Mouse (Mus musculus) embryonic facial prominence, embryonic 11.5 days (tissue): ENCODE data around the gene Dcps. TPM values are rescaled to one million over a fixed set of nuclear protein-coding genes. Genes with fewer than 3 reads are reported as not detected.

Experiments used
- ATAC-seq: fragments of 200-750 bp; cut with Nextera tagmentation; replicated peaks from 2 replicates; pipeline ENCODE4 v1.8.0; 2017; ENCODE audit warnings: low read depth; ENCODE audit not compliant: insufficient number of reproducible peaks, low FRiP score, low TSS enrichment
- DNase-seq: peaks from one replicate; pipeline ENCODE4 v3.0.0-alpha.2; 2015; ENCODE audit warnings: low spot score
- H3K27ac ChIP-seq: fragments of 300-500 bp; sonication (generic); replicated peaks from 2 replicates; pipeline ENCODE4 v1.5.1; 2014; ENCODE audit warnings: mild to moderate bottlenecking, low read depth, low read length, control low read depth
- H3K27me3 ChIP-seq: fragments of 300-500 bp; sonication (generic); 2 replicates; pipeline ENCODE4 v1.6.1; 2014; ENCODE audit warnings: mild to moderate bottlenecking, low read length, moderate library complexity, mixed read lengths; ENCODE audit not compliant: control insufficient read depth, insufficient read depth
- H3K36me3 ChIP-seq: fragments of 300-500 bp; sonication (generic); replicated peaks from 2 replicates; pipeline ENCODE4 v1.6.1; 2014; ENCODE audit warnings: low read depth, mild to moderate bottlenecking, low read length, moderate library complexity, mixed read lengths; ENCODE audit not compliant: control insufficient read depth, insufficient read depth
- H3K4me1 ChIP-seq: fragments of 300-500 bp; sonication (generic); 2 replicates; pipeline ENCODE4 v1.6.1; 2014; ENCODE audit warnings: low read length, mixed read lengths; ENCODE audit not compliant: control insufficient read depth, insufficient read depth
- H3K4me2 ChIP-seq: fragments of 300-500 bp; sonication (generic); 2 replicates; pipeline ENCODE4 v1.6.1; 2014; ENCODE audit warnings: low read depth, mild to moderate bottlenecking, control low read depth, low read length, moderate library complexity
- H3K4me3 ChIP-seq: fragments of 300-500 bp; sonication (generic); 2 replicates; pipeline ENCODE4 v1.5.1; 2014; ENCODE audit warnings: low read depth, low read length, control low read depth
- H3K9ac ChIP-seq: fragments of 300-500 bp; sonication (generic); replicated peaks from 2 replicates; pipeline ENCODE4 v1.6.1; 2014; ENCODE audit warnings: mild to moderate bottlenecking, control low read depth, low read length
- H3K9me3 ChIP-seq: fragments of 300-500 bp; sonication (generic); replicated peaks from 2 replicates; pipeline ENCODE4 v1.6.1; 2016; ENCODE audit warnings: mild to moderate bottlenecking, low read length, inconsistent platforms, mixed read lengths; ENCODE audit not compliant: control insufficient read depth
- WGBS: fragments of 180-500 bp; shearing (Covaris S2); extraction: QIAGEN DNeasy Blood & Tissue Kit; methylation state at CpG from one replicate; pipeline ENCODE4 v1.1.7; 2014; 5-methylcytosine and 5-hydroxymethylcytosine counted together
- polyA plus RNA-seq: library from polyadenylated mRNA; unstranded; fragments of >200 nt; fragmentation: Nextera tagmentation; extraction: Ambion mirVana; gene quantifications from 2 replicates; pipeline ENCODE4 v1.2.1, GENCODE M21; 2014

Gene Dcps
- polyA plus RNA-seq, 1 experiment from 2014 or later: 93.3 TPM

DNA sequence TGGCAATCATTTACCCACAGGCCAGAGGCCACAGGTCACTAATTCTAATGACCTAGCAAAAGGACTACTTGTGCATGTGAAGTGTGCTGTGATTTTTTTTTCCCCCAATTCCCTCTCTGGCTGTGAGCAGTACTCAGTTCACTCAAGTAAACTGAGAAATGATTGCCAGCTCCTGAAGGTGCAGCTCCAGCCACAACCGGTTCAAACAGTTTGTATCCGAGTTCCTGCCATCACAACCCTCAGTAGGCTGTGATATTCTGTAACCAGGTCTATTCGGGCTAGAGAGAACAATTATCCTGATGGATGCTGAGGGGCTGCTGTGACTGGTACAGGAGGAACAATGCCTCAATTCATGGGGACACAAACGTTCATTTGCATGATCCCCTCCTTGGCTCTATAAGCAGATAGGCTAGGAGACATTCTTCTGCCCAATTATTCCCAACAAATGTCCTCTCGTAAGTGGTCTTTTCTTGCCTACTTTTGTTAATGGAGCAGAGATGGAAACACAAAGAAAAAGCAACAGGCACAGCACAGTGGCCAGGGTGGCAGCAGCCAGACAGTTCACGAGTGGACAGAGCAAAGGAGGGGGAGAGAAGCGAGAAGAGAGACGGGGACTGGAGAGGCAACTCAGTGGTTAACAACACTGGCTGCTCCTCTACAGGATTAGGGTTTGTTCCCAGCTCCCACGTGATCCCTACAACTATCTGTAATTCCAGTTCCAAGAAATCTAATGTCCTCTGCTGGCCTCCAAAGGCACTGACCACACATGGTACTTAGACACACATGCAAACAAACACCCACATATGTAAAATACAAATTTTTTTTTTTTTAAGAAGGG is 8.8 kb downstream of the Dcps start:
- no peak overlapping the region for H3K27ac ChIP-seq
- no peaks in the 10 kb centered on the region for H3K27me3 ChIP-seq
- H3K4me2 ChIP-seq: no peak overlapping the region
- DNase-seq: no peak
- no peak overlapping the region for H3K9ac ChIP-seq
- peak; percentile 56; the same call in 1 of the 2 replicates for ATAC-seq
- H3K9me3 ChIP-seq: no peaks in the 10 kb centered on the region
- H3K4me3 ChIP-seq: no peak overlapping the region
- H3K4me1 ChIP-seq: no peaks in the 10 kb centered on the region
- WGBS: 23% methylated on average over 9 of the region's 9 CpGs
- no peaks in the 10 kb centered on the region for H3K36me3 ChIP-seq

DNA sequence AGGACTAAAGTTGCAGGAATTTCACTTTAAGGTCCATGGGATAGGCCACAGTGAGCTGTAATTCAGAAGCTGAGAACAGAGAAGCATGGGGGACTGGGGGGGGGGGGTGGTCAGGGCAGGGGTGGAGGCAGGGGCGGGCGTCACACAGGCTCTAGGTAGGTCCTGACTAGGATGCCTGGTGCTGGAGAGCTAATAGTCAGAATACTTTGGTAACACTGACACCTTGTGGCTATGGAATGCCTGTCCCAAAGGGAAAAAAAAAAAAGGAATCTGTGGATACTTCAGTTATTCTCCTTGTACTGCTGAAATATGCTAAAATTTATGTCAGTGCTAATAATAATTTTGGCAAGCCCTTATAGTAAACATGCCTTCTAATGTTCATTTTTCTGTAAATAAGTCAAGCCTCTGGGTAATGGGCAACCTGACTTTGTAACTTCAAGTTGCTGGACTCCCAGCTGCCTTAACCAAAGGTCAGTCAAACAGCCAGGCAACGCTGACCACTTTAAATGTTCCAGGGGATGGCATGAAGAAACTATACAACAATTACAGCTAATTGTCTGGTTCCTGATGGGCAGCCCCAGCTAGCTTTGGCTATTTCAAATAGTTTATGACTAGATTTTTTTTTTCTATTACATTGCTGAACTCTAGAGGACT is 9.6 kb downstream of the Dcps start:
- Histone ChIP-seq H3K27me3 (no peaks in the 10 kb centered on the region), H3K4me2 (no peak overlapping the region), H3K4me1 (no peaks in the 10 kb centered on the region), H3K36me3 (no peaks in the 10 kb centered on the region), H3K27ac (no peak overlapping the region), H3K9me3 (no peaks in the 10 kb centered on the region), H3K4me3 (no peak overlapping the region), H3K9ac (no peak overlapping the region)
- WGBS: 18% methylated on average over 3 of the region's 3 CpGs
- DNase-seq (peak; percentile 74), ATAC-seq (0 out of 2 replicates have a peak, but pooled peaks have one; percentile 68)

DNA sequence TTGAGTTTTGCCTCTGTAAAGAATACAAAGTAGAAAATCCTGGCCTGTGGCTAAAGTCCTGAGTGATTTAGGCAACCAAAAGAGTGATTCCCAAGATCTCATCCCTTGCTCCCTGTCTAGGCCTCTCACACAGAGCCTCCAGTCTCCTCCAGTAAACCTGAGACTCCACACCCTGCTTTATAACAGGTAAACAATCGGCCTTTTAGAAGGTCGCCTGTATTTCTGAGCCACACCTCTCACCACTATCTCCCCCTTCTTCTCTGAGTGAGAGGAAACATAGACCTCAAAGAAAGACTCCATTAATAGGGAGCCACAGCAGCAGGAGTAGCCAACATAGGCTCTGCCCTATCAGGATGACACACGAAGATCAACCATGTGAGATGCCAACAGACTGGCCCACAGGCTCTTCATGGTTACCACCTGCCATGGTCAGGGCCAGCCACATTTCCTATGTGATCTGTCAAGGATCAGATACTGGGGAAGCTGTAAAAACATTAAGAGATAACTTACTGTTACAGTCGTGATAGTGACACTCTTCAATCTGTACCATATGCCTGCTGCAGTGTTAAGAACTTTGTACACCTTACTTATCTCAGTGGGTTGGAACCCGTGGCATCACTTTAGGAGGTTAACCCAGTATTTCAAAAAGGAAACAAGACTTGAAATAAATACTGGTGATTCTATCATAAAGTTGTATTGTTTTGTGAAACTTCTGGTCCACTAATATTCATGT is 11.6 kb downstream of the Dcps start:
- H3K4me3 ChIP-seq: no peak overlapping the region
- no peaks in the 10 kb centered on the region for H3K27me3 ChIP-seq
- no peaks in the 10 kb centered on the region for H3K4me1 ChIP-seq
- no peak overlapping the region for H3K27ac ChIP-seq
- DNase-seq (no peak), ATAC-seq (no peak)
- H3K36me3 ChIP-seq: no peaks in the 10 kb centered on the region
- no peak overlapping the region for H3K4me2 ChIP-seq
- H3K9me3 ChIP-seq: no peaks in the 10 kb centered on the region
- WGBS: 81% methylated on average over 5 of the region's 5 CpGs
- H3K9ac ChIP-seq: no peak overlapping the region

DNA sequence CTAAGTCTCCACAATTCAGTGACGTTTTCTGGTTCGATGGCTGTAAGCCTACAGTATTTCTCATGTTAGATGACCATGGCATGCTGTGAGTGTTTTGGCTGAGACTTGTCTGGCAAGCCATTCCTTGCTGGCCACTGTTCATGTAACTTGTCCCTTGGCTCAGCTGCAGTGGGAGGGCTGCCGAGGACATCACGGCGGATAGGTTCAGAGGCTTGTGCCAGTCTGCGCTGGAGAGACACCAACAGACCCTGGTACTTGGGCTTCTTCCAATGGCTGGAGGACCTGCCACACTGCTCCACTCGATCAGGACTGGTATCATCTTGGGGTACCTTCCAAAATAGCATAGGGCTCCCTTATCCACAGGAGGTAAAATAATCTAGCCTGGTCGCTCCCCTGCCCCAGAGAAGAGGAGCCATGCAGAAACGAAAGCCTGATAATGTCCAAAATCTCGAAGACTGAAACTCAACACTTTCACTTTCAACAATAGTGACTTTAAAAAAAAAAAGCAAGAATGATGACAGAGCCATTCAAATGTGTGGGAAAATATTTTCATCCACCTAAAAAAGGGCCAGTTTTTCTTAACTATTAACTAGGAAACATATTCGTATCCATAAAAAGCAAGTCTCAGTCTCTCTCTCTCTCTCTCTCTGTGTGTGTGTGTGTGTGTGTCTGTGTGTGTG is 12.7 kb downstream of the Dcps start:
- DNase-seq (no peak), ATAC-seq (no peak)
- no peak overlapping the region for H3K27ac ChIP-seq
- no peaks in the 10 kb centered on the region for H3K27me3 ChIP-seq
- H3K4me3 ChIP-seq: no peak overlapping the region
- H3K4me2 ChIP-seq: no peak overlapping the region
- H3K36me3 ChIP-seq: no peaks in the 10 kb centered on the region
- no peaks in the 10 kb centered on the region for H3K4me1 ChIP-seq
- no peak overlapping the region for H3K9ac ChIP-seq
- no peaks in the 10 kb centered on the region for H3K9me3 ChIP-seq
- WGBS: 93% methylated on average over 11 of the region's 11 CpGs

DNA sequence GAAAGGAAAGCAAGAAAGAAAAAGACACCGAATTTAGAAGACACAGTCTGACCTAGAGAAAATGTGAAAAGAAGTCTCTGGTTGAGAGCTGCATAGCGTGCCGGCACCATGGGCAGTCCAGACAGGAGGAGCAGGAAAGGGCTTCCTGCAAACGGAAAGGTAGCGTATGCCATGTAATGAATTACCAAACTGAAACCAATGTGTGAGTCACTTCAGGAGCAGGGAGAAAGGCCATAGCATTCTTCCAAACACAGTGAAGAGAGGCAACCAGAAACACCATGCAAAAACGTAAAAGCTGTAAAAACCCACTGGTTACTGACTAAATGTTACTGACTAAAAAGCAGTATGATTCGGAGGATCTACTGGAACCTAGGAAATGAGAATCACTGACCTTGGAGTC is 14.1 kb downstream of the Dcps start:
- no peaks in the 10 kb centered on the region for H3K27me3 ChIP-seq
- H3K4me2 ChIP-seq: no peak overlapping the region
- H3K36me3 ChIP-seq: no peaks in the 10 kb centered on the region
- 88% methylated on average over 7 of the region's 7 CpGs for WGBS
- H3K9ac ChIP-seq: no peak overlapping the region
- DNase-seq (no peak), ATAC-seq (no peak)
- H3K9me3 ChIP-seq: no peaks in the 10 kb centered on the region
- no peaks in the 10 kb centered on the region for H3K4me1 ChIP-seq
- H3K27ac ChIP-seq: no peak overlapping the region
- H3K4me3 ChIP-seq: no peak overlapping the region

DNA sequence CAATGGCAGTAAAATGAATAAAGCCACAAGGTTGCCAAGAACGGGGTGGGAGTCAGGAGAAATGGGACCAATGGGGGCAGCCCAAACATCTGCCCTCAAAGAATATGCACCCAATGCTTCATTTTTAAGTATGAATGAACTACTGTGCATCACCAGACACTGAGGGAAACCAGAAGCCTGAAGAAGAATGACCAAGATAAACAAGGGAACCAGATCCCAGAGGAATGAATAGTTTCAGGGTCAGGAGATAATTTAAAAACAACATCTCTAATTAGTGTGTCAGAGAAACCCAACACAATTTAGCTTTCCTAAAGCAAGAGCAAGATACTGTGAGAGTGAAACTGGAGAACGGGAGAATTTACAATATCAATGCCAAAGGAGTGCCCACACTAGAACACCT is 15.2 kb downstream of the Dcps start:
- Histone ChIP-seq H3K9me3 (no peaks in the 10 kb centered on the region), H3K4me2 (no peak overlapping the region), H3K27ac (no peak overlapping the region), H3K4me3 (no peak overlapping the region), H3K27me3 (no peaks in the 10 kb centered on the region), H3K4me1 (no peaks in the 10 kb centered on the region), H3K9ac (no peak overlapping the region), H3K36me3 (no peaks in the 10 kb centered on the region)
- 45% methylated on average over 2 of the region's 2 CpGs for WGBS
- ATAC-seq (no peak), DNase-seq (no peak)

DNA sequence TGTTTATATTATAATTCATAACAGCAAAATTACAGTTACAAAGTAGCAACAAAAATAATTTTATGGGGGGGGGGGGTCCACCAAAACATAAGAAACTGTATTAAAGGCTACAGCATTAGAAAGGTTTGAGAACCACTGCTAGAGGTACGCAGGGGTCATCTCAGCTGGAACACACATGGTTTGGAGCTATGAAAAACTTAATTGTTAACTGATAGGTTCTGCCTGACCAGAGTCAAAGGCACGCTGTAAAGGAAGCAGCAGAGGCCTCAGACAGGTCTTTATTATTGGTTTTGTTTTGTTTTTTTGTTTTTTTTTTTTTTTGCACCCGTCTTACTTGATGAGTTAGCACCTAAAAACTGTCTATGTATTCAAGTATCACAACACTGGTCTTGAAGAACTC is 17.4 kb downstream of the Dcps start:
- H3K4me1 ChIP-seq: no peaks in the 10 kb centered on the region
- no peak for DNase-seq
- no peak overlapping the region for H3K4me3 ChIP-seq
- H3K9me3 ChIP-seq: no peaks in the 10 kb centered on the region
- H3K9ac ChIP-seq: no peak overlapping the region
- ATAC-seq: no peak
- H3K36me3 ChIP-seq: no peaks in the 10 kb centered on the region
- no peak overlapping the region for H3K4me2 ChIP-seq
- H3K27ac ChIP-seq: no peak overlapping the region
- H3K27me3 ChIP-seq: no peaks in the 10 kb centered on the region
- 73% methylated on average over 3 of the region's 3 CpGs for WGBS
